Mouse (Mus musculus) left cerebral cortex, postnatal 36 days (tissue): ENCODE data around the gene Crocc2. TPM values are rescaled to one million over a fixed set of nuclear protein-coding genes. Genes with fewer than 3 reads are reported as not detected.

Experiments used
- DNase-seq, 2 experiments: peaks; one replicate each; pipeline ENCODE4 v3.0.0; 2021 to 2022; ENCODE audit warnings: low spot score in 2 of 2, mixed read lengths in 1 of 2
- intact Hi-C: fragments of 180-260 bp; cut with DNase I; formaldehyde crosslinking; loops from one replicate; pipeline ENCODE4 v1.15.1; 2025
- microRNA-seq: library from miRNA; unstranded; fragments of <30 nt; microRNA quantifications from one replicate; pipeline ENCODE4 v1.2.0, GENCODE M21; 2022
- total RNA-seq, 2 experiments: library from RNA; stranded (reverse); gene quantifications; 2 replicates each; pipeline ENCODE4 v1.2.3; 2021

Crocc2 gene
- total RNA-seq, 2 experiments from 2014 or later, result 0.07 to 0.18 TPM

DNA sequence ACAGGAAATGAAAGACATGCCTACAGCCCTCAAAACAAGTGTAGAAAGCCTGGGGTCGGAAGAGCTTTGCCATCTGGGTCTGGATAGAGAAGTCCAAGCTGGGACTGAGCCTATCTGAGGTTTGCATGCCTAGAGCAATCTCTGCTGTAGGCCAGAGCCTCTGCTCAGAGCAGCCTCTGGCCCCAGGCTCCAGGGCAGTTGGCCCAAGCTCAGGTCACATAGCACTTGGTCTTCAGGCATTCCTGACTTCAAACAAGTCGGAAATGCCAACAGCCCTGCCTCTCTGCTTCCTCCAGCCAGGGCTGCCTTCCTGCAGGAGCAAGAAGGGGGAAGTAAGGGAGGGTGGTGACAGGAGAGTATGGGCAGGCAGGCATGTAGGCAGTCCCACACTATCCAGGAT lies 77.4 kb downstream of the Crocc2 start:
- intact Hi-C loops, result no loop called here
- DNase-seq, result no peak

DNA sequence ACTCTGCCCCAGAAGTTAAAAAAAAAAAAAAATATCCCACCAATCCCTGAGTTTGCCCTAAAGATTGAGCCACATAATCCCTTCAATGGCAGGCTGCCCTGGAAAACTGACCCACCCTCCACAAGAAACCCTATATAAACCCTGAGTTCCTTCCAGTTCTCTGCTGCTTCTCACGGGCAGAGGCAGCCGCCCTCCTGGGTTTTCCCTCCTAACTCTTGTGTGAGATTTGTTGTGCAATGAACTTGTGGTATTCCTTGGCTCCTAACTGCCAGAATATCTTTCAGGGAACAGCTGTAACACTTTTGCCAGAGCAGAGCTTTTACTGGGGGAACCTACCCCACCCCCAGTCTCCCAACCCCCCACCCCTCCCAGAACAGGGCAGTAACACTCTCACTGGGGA lies 84.1 kb downstream of the Crocc2 start:
- intact Hi-C loops, result no loop called here
- no peak for DNase-seq

DNA sequence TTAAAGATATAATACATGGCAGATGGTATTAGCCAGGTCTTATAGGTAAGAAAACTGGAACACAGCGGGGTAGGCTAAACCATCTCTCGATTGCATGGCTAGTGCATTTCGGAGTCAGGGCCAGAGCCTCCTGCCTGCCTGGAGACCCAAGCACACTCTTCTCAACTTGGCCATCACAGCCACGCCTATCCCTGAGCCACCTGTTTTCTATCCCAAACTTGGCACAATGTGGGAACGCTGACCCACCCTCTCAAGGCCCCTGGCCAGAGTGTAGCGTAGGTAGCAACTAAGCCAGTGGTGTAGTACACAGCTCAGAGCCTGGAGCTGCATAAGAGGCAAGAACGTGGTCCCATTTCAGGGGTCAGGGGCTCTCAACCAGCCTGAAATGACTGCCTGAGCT lies 87.2 kb downstream of the Crocc2 start:
- DNase-seq, result no peak
- intact Hi-C loops, result no loop called here

DNA sequence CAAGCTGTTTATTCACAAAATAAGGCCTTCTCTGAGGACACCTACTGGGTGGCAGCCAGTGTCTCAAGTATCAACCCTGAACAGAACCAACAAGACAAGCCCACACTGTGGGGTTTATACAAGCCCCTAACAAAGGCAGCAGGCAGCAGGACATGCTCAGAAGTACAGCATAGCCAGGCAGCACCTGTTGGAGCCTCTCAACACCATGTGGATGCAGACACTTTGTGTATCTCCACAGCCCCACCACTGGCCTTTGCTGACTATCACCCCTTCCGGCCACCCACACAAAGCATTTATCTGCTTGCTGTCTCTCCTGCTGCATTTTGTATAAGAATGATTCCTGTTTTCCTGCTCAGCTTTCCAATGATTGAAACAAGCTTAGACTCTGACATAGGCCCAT lies 89.0 kb downstream of the Crocc2 start:
- no peak for DNase-seq
- intact Hi-C loops, result no loop called here

DNA sequence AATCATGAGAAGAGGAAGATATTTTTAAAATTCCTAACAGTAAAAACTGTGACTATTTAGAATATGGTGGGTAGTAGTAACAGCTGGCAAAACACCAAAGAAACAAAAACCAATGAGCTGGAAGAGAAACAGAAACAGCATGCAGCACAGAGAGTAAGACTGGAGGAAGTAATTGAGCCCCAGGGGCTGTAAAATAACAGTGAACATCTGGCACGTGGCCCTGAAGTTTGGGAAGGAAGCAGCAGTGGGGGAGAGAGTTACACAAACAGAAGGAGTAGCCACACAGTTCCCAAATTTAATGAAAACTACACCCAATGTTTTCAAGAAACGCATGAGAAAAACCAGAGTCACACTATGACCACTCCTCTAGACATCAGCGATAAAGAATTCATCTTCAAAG lies 98.7 kb downstream of the Crocc2 start:
- no peak for DNase-seq
- intact Hi-C loops, result no loop called here

DNA sequence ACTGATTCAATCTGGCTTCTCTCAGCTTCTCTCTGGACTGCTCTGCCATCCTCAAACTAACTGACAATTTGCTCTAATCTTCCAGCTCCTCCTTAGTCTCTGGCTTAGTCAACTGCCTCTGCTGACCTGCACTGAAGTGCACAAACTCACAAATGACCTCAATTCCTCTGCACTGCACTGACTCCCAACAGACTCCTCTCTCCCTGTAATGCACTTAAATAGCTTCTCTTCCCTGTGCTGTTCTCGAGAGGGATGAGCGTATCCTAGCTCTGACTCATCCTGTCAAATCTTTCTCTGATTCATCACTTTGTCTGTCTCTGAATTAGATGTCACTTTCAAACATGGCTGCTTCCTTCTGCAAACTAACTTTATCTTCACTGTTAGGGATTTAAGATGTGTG lies 99.7 kb downstream of the Crocc2 start:
- DNase-seq, result no peak
- intact Hi-C loops, result no loop called here

DNA sequence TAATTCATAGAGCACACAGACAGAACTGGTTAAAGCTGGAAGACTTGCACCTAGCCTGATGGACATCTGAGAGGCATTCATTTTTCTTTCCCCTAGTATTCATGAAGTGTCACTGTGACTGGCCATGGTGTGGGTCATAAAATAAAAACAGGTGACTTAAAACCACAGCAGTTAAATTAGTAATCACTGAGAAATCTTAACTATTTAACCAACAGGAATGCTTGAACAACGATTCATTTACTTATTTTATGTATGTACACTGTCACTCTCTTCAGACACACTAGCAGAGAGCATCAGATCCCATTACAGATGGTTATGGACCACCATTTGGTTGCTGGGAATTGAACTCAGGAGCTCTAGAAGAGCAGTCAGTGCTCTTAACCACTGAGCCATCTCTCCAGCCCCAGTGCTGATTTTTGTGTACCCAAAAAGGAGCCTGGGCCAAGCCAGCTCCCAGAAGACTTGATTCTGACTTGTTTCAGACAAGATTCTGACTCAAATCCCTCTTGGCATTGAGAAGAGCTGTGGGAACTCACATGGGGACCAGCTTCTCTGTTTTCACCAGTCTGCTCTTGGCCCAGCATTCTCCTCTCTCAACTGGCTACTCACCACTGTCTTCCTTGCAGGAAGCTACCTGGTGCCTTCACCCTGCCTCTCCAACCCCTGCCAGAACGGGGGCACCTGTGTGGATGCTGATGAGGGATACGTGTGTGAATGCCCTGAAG lies 102.2 kb downstream of the Crocc2 start:
- intact Hi-C loops, result no loop called here
- DNase-seq, result no peak

DNA sequence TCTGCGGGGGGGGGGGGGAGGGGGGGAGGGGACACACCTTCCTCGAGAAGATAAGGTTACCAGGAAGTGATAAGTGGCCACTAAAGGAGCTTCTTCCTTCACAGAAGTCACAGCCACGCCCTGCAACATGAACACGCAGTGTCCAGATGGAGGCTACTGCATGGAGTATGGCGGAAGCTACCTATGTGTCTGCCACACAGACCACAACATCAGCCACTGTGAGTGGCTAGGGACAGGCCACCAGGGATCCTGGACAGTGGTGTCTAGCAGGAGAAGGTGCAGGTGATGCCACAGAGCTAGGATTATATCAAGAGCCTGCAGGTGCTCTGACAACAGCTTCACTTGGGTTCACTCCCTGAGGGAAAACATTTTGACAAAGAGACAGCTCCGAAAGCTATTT lies 103.2 kb downstream of the Crocc2 start:
- intact Hi-C loops, result no loop called here
- no peak for DNase-seq

DNA sequence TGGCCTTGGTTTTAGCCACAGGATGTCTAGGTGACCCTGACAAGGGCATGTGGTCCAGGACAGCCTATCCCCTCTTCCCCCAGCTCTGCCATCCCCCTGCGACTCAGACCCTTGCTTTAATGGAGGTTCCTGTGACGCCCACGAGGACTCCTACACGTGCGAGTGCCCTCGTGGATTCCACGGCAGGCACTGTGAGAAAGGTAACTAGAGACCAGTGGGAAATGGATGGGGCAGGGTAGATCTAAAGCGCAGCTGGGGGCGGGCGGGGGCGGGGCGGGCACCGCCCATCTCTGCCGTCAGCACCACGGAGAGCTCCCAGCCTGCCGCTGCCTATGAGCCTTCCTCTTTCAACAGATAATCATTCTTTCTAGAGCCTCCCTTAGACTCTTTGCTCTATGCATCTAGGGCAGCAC lies 103.9 kb downstream of the Crocc2 start:
- intact Hi-C loops, result no loop called here

DNA sequence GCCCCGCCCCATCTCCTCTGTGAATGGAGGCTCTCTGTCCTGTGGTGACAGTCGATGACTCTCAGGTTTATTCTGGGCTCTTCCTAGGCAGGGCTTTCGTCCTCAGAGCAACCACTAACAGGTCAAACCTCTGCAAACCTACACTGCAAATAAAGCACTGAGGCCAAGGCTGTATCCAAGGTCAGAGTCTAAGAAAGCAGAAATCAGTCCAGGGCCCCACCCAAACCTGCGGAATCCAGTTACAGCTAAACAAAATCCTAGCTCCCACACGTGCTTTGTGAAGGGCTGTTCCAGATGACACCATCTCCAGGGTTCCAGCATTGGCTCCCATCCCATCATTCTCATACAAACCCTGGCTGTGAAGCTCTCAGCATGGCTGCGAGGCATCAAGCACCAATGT lies 107.0 kb downstream of the Crocc2 start:
- intact Hi-C loops, result no loop called here
- DNase-seq, result no peak

More for the DNA sequence above, 103.9 kb downstream of the Crocc2 start:
- DNase-seq, result no peak

DNA sequence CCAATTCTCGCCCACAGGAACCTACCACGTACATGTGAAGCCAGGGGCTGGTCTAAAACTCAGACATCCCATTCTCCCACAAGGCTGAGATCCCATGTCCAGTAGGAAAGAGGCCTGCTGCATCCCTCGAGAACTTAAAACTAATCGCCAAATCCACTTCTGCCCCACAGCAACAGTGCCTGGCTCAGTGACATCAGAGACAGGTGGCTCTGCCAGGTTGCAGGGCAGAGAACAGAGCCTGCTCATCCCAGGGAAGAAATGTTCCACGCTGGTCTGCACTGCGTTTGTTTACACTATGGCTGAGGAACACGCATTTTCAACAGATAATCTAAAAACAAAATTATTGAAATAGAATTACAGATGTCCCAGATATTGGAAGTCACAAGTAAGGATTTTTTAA lies 108.5 kb downstream of the Crocc2 start:
- DNase-seq, result no peak
- intact Hi-C loops, result no loop called here

Small RNA genes within 50 kb of the gene (microRNA-seq; reads per million reads assigned to microRNA genes)
- gene Mir6901, result not detected

Other genes with a start within 250 kb of the Crocc2 start
- 10 to 100 TPM; 38.3 to 40.0 TPM for gene Capn10, start 234.3 kb upstream of the Crocc2 start, total RNA-seq
- under 1 TPM in 1 of 2 experiments, not detected in 1; 0.77 TPM for gene Gpr35, start 217.9 kb upstream of the Crocc2 start, total RNA-seq
- gene Aqp12, start 162.4 kb upstream of the Crocc2 start, total RNA-seq, result not detected
- gene Kif1a, start 66.8 kb upstream of the Crocc2 start, total RNA-seq, result 100 to 1,000 TPM; 731 to 734 TPM
- not detected for gene Agxt, start 33.5 kb upstream of the Crocc2 start, total RNA-seq
- not detected for gene 2310007B03Rik, start 7.8 kb upstream of the Crocc2 start, total RNA-seq
- 1 to 10 TPM; 6.3 to 7.3 TPM for gene Sned1, start 67.1 kb downstream of the Crocc2 start, total RNA-seq
- gene Mterf4, start 137.2 kb downstream of the Crocc2 start, total RNA-seq, result 10 to 100 TPM; 17.4 to 20.9 TPM
- 10 to 100 TPM; 78.7 to 80.3 TPM for gene Ppp1r7, start 174.1 kb downstream of the Crocc2 start, total RNA-seq
- gene Pask, start 174.8 kb downstream of the Crocc2 start, total RNA-seq, result 1 to 10 TPM; 5.2 to 5.3 TPM
- gene Ano7, start 205.2 kb downstream of the Crocc2 start, total RNA-seq, result under 1 TPM; 0.15 to 0.20 TPM